Mouse (Mus musculus) hindbrain, embryonic 15.5 days (tissue): ENCODE data around the gene Ippk. TPM values are rescaled to one million over a fixed set of nuclear protein-coding genes. Genes with fewer than 3 reads are reported as not detected.
A peak's percentile ranks its signal among the peaks of the same experiment; 100 is the strongest.

Source experiments
- ATAC-seq: fragments of 200-750 bp; cut with Nextera tagmentation; 2 replicates; pipeline ENCODE4 v1.8.0; 2017; ENCODE audit warnings: low read depth, moderate number of reproducible peaks, moderate TSS enrichment; ENCODE audit not compliant: low FRiP score
- H3K27ac ChIP-seq: fragments of 300-500 bp; sonication (generic); replicated peaks from 2 replicates; pipeline ENCODE4 v1.5.1; 2015; ENCODE audit warnings: mild to moderate bottlenecking, inconsistent platforms
- H3K27me3 ChIP-seq: fragments of 300-500 bp; sonication (generic); 2 replicates; pipeline ENCODE4 v1.6.1; 2015; ENCODE audit warnings: control low read depth, inconsistent platforms
- H3K36me3 ChIP-seq: fragments of 300-500 bp; sonication (generic); 2 replicates; pipeline ENCODE4 v1.6.1; 2015; ENCODE audit warnings: control low read depth, inconsistent platforms
- H3K4me1 ChIP-seq: fragments of 300-500 bp; sonication (generic); replicated peaks from 2 replicates; pipeline ENCODE4 v1.6.1; 2015; ENCODE audit warnings: control low read depth, inconsistent platforms
- H3K4me2 ChIP-seq: fragments of 300-500 bp; sonication (generic); 2 replicates; pipeline ENCODE4 v1.6.1; 2015; ENCODE audit warnings: moderate library complexity, mild to moderate bottlenecking, inconsistent platforms
- H3K4me3 ChIP-seq: fragments of 300-500 bp; sonication (generic); 2 replicates; pipeline ENCODE4 v1.5.1; 2015; ENCODE audit warnings: mild to moderate bottlenecking, inconsistent platforms
- H3K9ac ChIP-seq: fragments of 300-500 bp; sonication (generic); 2 replicates; pipeline ENCODE4 v1.6.1; 2015; ENCODE audit warnings: inconsistent platforms
- H3K9me3 ChIP-seq: fragments of 300-500 bp; sonication (generic); 2 replicates; pipeline ENCODE4 v1.6.1; 2016; ENCODE audit warnings: control low read depth, inconsistent platforms
- WGBS: fragments of 180-500 bp; shearing (Covaris S2); methylation state at CpG from one replicate; pipeline ENCODE4 v1.1.7; 2015; 5-methylcytosine and 5-hydroxymethylcytosine counted together
- polyA plus RNA-seq: library from polyadenylated mRNA; unstranded; fragments of >200 nt; fragmentation: Nextera tagmentation; extraction: Ambion mirVana; gene quantifications from 2 replicates; pipeline ENCODE4 v1.2.1, GENCODE M21; 2015

The Ippk gene
- 12.3 and 13.2 TPM in 2 replicates for polyA plus RNA-seq

DNA sequence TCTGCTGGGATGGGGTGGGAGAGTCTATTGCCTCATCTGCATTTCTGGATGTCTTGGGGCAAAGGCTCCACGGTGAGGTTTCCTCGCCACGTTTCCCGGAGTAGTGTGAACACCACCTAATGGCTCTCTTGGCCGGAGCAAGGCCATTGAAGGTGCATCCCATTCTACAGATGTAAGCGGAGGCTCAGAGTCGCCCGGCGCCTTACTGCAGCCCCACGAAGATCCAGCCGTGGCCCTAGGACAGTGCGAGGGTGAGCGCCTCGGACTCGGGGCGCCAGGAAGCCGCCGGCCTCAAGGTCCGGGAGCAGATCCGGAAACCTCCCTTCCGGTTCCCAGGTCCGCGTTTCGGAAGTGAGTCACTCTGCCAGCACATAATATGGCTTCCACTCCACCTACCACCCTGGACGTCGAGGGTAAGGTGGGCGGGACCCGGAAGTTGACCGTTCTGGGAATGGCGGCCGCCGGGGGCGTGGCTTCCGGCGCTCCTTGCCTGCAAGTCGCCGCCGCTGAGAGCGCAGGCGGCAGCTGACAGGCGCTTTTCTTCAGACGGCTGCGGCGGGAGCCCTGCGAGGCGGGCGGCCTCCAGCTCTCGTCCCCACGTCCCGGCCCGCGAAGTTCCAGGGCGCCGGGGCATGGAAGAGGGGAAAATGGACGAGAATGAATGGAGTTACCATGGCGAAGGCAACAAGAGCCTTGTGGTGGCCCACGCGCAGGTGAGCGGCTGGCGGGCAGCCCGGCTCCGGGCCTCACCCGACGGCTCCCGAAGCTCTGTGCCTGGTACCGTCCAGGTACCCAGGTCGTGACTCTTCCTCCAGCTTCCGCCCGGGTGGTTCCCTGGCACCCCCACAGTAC lies at the start of gene Ippk:
Gene Ippk, plus strand, starts transcription at position 496 of the 852 bp plus-strand sequence.
- WGBS, result under 1% methylated on average over 69 of the region's 69 CpGs
- peaks cover 27% of the 10 kb centered on the region for H3K4me1 ChIP-seq
- peak; percentile 98 for ATAC-seq
- peak within 1 kb of the TSS; percentile 58 for H3K9ac ChIP-seq
- H3K36me3 ChIP-seq, result no peaks in the 10 kb centered on the region
- no peaks in the 10 kb centered on the region for H3K27me3 ChIP-seq
- peak within 1 kb of the TSS; percentile 91 for H3K4me2 ChIP-seq
- H3K9me3 ChIP-seq, result no peaks in the 10 kb centered on the region
- peak within 1 kb of the TSS; percentile 74 for H3K4me3 ChIP-seq
- peak within 1 kb of the TSS; percentile 93 for H3K27ac ChIP-seq

DNA sequence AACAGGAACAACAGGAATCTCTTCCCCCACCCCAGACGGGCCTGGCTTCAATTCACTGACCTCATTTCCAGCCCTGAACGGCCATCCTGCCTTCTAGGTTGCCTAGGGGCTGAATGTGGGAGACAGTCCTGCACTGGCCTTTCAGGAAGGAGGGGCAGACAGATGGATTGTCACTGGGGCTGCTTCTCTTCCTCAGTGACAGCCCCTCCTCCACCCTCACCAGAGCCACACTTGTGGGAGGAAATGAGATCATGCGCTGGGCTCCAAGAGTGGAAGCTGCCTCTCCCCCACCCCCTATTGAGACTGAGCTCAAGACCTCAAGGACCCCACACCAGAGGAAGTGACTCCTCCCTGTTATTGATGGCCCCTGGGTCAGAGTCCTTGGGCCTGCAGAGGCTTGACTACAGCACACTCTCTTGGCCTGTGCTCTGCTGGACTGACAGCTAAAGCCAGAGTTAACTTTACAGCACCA lies 49.6 kb upstream of the Ippk start:
- no peaks in the 10 kb centered on the region for H3K27me3 ChIP-seq
- peak; percentile 68; the same call in 1 of the 2 replicates for ATAC-seq
- no peaks in the 10 kb centered on the region for H3K4me1 ChIP-seq
- no peak overlapping the region for H3K4me3 ChIP-seq
- peak overlapping the region; percentile 25; the same call in 1 of the 2 replicates for H3K27ac ChIP-seq
- H3K4me2 ChIP-seq, result no peak overlapping the region
- peaks cover 26% of the 10 kb centered on the region for H3K36me3 ChIP-seq
- H3K9me3 ChIP-seq, result no peaks in the 10 kb centered on the region
- WGBS, result 47% methylated on average over 3 of the region's 3 CpGs
- no peak overlapping the region for H3K9ac ChIP-seq

DNA sequence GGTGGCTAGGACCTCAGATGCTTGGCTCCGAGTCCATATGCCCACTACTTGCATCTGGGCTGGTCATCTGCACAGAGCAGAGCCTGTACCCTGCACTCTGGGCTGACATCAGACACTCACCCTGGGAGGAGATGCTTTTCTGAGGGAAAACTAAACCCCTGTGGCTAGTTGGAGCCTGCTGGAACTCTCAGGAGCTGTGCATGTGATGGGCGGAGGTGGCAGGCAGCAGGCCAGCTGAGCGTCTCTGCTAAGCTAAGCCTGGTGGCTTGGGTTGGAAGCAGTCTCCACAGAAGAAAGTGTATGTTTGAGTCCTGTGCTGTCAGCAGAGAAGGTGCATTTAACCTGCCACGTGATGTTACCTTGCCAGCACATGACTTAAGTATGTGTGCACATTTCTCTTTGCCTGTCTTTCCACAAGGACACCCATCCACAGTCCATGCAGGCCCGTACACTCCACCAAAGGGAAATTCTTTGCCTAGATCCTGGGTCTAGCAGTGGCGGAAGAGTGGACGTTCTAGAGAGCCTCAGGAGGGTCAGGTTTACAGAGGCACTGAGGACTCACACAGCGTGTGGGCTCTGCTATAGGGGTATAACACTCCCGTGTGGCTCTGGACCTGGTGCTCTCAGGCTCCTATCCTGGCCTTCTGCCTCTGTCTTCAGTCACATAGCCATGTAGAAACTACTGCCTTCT lies 48.5 kb upstream of the Ippk start:
- no peak overlapping the region for H3K9ac ChIP-seq
- H3K36me3 ChIP-seq, result peaks cover 36% of the 10 kb centered on the region
- 89% methylated on average over 9 of the region's 9 CpGs for WGBS
- no peak overlapping the region for H3K4me3 ChIP-seq
- no peaks in the 10 kb centered on the region for H3K4me1 ChIP-seq
- H3K4me2 ChIP-seq, result no peak overlapping the region
- H3K27me3 ChIP-seq, result no peaks in the 10 kb centered on the region
- ATAC-seq, result no peak
- H3K9me3 ChIP-seq, result no peaks in the 10 kb centered on the region
- H3K27ac ChIP-seq, result 0 out of 2 replicates have a peak overlapping the region, but pooled peaks have one; percentile 8

DNA sequence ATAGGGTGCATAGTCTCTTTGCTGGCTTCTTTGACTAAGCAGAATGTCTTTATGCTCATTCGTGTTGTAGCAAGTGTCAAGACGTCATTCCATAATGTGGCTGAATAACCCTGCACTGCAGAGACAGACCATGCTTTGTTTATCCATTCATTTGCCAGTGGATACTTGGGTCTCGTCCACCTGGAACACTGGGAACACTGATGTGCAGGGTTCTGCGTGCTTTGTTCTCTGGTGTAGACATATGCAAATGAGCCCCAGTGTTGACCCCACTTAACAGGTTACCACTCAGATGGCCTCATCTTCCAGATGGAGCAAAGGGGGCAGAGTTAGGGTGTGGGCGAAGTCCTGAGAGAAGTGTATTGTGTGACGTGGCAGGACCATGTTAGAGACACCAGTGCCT lies 46.7 kb upstream of the Ippk start:
- H3K27ac ChIP-seq, result no peak overlapping the region
- no peaks in the 10 kb centered on the region for H3K27me3 ChIP-seq
- no peaks in the 10 kb centered on the region for H3K9me3 ChIP-seq
- H3K4me1 ChIP-seq, result no peaks in the 10 kb centered on the region
- WGBS, result 52% methylated on average over 6 of the region's 6 CpGs
- peaks cover 49% of the 10 kb centered on the region for H3K36me3 ChIP-seq
- no peak overlapping the region for H3K4me3 ChIP-seq
- no peak for ATAC-seq
- no peak overlapping the region for H3K4me2 ChIP-seq
- no peak overlapping the region for H3K9ac ChIP-seq

DNA sequence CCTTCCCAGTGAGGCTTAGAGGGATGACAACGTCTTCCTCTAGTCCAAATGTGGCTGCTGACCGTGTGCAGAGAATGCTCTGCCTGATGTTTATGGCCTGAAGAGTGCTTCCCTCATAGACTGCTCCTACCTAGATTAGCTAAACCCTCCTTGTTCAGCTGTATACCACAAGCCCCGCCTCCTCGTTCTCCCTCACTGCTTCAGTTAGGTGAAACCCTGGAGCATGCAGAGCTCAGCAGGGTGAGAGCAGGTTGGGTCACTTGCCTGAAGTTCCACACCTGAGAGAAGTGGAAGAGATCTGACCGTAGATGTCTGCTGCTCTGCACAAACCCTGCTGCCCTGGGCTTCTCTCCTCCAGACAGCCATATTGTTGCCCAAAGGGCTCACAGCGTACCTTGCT lies 46.3 kb upstream of the Ippk start:
- Histone ChIP-seq H3K9me3 (no peaks in the 10 kb centered on the region), H3K9ac (no peak overlapping the region), H3K27ac (no peak overlapping the region), H3K4me3 (no peak overlapping the region), H3K4me2 (no peak overlapping the region), H3K4me1 (no peaks in the 10 kb centered on the region), H3K36me3 (peaks cover 49% of the 10 kb centered on the region), H3K27me3 (no peaks in the 10 kb centered on the region)
- 88% methylated on average over 6 of the region's 6 CpGs for WGBS
- no peak for ATAC-seq

DNA sequence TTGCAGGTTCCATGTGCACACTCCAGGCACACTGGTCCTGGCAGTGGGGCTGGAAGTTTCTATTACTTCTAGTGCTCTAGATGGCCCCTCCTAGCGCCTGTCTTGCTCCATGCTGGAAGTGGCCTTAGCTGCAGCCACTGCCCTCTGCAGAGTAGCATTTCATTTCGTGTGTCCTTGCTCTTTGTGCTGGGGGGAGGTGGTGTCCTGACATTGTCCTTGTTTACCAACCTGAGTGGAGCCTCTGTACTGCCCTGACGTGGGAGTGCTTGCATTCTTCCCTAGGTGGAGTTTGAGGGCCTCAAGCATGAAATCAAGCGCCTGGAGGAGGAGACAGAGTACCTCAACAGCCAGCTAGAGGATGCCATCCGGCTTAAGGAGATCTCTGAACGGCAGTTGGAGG lies 43.4 kb upstream of the Ippk start:
- Histone ChIP-seq H3K4me2 (no peak overlapping the region), H3K4me3 (no peak overlapping the region), H3K9me3 (no peaks in the 10 kb centered on the region), H3K4me1 (no peaks in the 10 kb centered on the region), H3K9ac (no peak overlapping the region), H3K27ac (no peak overlapping the region), H3K27me3 (no peaks in the 10 kb centered on the region), H3K36me3 (peaks cover 66% of the 10 kb centered on the region)
- WGBS, result 87% methylated on average over 6 of the region's 6 CpGs
- ATAC-seq, result no peak

DNA sequence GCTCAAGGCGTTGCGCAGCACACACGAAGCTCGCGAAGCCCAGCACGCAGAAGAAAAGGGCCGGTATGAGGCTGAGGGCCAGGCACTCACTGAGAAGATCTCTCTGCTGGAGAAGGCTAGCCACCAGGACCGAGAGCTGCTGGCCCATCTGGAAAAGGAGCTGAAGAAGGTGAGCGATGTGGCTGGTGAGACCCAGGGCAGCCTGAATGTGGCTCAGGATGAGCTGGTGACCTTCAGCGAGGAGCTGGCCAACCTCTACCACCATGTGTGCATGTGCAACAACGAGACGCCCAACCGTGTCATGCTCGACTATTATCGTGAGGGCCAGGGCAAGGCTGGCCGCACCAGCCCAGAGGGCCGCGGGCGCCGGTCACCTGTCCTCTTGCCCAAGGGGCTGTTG lies 41.7 kb upstream of the Ippk start:
- H3K36me3 ChIP-seq, result peaks cover 80% of the 10 kb centered on the region
- WGBS, result 97% methylated on average over 20 of the region's 20 CpGs
- no peaks in the 10 kb centered on the region for H3K27me3 ChIP-seq
- H3K4me2 ChIP-seq, result no peak overlapping the region
- no peak for ATAC-seq
- no peak overlapping the region for H3K9ac ChIP-seq
- H3K9me3 ChIP-seq, result no peaks in the 10 kb centered on the region
- H3K4me1 ChIP-seq, result no peaks in the 10 kb centered on the region
- H3K27ac ChIP-seq, result no peak overlapping the region
- H3K4me3 ChIP-seq, result no peak overlapping the region

DNA sequence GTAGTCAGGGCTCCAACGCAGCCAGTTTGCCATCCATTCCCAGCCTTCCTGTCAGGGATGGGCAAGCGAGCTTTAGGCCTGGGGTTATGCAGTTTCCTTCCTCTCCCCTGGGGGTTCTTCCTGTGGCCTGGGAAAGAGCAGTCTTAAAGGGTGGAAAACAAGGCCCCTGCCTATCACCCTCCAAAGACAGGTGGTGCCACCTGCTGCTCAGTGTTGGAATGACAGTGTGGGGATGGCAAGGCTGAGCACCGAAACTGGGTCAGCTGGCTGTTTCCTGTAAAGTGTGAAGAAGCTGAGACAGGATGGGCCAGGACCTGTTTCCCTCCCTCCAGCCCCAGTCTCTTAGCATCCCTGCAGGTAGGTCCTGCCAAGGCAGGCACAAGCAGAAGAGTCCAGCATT lies 39.8 kb upstream of the Ippk start:
- H3K4me1 ChIP-seq, result no peaks in the 10 kb centered on the region
- no peaks in the 10 kb centered on the region for H3K27me3 ChIP-seq
- no peak overlapping the region for H3K4me3 ChIP-seq
- H3K4me2 ChIP-seq, result no peak overlapping the region
- H3K9ac ChIP-seq, result no peak overlapping the region
- H3K27ac ChIP-seq, result 0 out of 2 replicates have a peak overlapping the region, but pooled peaks have one; percentile 25
- 25% methylated on average over 3 of the region's 3 CpGs for WGBS
- H3K36me3 ChIP-seq, result peaks cover 89% of the 10 kb centered on the region
- H3K9me3 ChIP-seq, result no peaks in the 10 kb centered on the region
- ATAC-seq, result peak; percentile 54

DNA sequence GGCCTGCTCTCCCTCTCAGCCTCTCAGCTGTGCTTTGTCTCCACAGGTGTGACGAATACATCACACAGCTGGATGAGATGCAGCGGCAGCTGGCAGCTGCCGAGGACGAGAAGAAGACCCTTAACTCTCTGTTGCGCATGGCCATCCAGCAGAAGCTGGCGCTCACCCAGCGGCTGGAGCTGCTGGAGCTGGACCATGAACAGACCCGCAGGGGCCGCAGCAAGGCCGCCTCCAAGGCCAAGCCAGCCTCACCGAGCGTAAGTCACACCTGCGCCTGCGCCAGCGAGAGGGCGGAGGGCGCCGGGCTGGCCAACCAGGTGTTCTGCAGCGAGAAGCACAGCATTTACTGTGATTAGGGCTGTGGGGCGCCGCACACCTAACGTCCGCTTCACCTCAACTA lies 38.1 kb upstream of the Ippk start:
- Histone ChIP-seq H3K4me2 (no peak overlapping the region), H3K36me3 (peaks cover 78% of the 10 kb centered on the region), H3K27ac (no peak overlapping the region), H3K4me1 (no peaks in the 10 kb centered on the region), H3K27me3 (no peaks in the 10 kb centered on the region), H3K9me3 (no peaks in the 10 kb centered on the region), H3K4me3 (no peak overlapping the region), H3K9ac (no peak overlapping the region)
- WGBS, result 91% methylated on average over 23 of the region's 23 CpGs
- ATAC-seq, result no peak

DNA sequence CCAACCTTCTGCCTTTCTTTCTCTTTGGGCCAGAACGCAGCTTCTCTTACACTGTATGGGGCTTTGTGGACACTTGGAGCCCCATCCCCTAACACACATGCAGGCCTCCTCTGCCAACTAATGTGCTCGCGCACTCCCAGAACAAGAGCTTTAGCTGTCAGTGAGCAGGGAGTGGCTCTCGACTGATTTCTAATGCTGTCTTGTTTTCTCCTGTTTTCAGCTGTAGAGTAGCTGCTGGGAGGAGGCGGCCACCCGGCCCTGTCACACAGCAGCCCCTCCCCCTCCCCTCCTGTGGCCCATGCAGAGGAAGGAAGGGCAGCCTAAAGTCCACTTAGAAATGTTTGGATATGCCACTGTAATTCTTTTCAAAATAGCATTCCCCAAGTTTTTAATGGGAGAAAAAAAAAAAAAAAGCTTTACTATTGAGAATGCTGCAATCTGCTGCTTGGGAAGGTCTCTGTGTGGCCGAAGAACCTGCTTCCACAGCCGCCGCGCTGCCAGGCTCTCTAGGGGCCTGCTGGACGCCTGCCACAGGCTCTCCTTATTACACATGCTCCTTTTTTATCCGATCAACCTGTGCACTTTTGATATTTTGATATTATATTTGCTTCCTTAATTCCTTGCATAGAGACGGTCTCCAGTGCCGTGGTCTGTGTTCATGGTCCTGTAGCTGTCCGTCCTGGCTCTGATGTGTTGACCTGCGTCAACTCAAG lies 36.1 kb upstream of the Ippk start:
- H3K4me1 ChIP-seq, result no peaks in the 10 kb centered on the region
- 75% methylated on average over 16 of the region's 16 CpGs for WGBS

DNA sequence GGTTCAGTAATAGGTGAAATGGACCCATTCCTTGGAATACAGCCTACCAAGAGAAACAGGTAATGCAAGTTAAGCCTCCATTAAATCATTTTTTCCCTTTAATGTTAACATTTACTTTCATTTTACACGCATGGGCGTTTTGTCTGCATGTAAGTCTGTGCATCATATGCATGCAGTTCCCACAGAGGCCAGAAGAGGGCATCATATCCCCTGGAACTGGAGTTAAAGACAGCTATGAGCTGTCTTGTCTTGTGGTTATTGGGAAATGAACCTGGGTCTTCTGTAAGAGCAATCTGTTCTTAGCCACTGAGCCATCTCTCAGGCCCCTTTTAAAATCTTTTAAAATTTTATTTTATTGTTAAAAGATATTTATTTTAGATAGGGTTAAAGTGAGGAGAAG lies 29.7 kb upstream of the Ippk start:
- H3K4me3 ChIP-seq, result no peak overlapping the region
- ATAC-seq, result no peak
- no peak overlapping the region for H3K9ac ChIP-seq
- H3K27me3 ChIP-seq, result no peaks in the 10 kb centered on the region
- no peaks in the 10 kb centered on the region for H3K4me1 ChIP-seq
- H3K36me3 ChIP-seq, result peaks cover 11% of the 10 kb centered on the region
- 99% methylated on average over 2 of the region's 2 CpGs for WGBS
- H3K27ac ChIP-seq, result no peak overlapping the region
- no peaks in the 10 kb centered on the region for H3K9me3 ChIP-seq
- no peak overlapping the region for H3K4me2 ChIP-seq

More for the DNA sequence above, 36.1 kb upstream of the Ippk start:
- H3K4me2 ChIP-seq, result no peak overlapping the region
- ATAC-seq, result no peak
- peaks cover 61% of the 10 kb centered on the region for H3K36me3 ChIP-seq
- no peaks in the 10 kb centered on the region for H3K9me3 ChIP-seq
- no peak overlapping the region for H3K9ac ChIP-seq
- H3K4me3 ChIP-seq, result no peak overlapping the region
- H3K27ac ChIP-seq, result no peak overlapping the region
- H3K27me3 ChIP-seq, result no peaks in the 10 kb centered on the region

DNA sequence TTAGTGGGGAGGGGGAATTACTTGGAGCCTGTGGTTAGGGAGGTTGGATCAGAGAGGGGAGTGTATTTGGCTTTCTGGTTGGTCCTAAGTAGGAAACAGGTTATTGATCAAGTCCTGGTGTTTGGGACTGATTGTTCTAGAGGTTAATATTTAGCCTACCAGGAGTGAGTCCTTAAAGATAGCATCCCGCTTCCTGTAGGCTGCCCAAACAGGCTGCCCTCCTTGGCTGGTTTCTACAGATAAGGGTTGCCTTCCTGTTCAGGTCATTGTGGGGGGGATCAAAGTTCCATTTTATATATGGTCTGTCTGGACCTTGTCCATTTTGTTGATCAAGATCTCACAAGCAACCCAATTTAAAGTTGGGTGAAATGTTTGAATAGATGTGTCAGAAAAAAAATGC lies 27.5 kb upstream of the Ippk start:
- H3K9ac ChIP-seq, result no peak overlapping the region
- H3K36me3 ChIP-seq, result 0 out of 2 replicates have a peak, but pooled peaks cover 5% of the 10 kb centered on the region
- H3K27ac ChIP-seq, result no peak overlapping the region
- H3K27me3 ChIP-seq, result no peaks in the 10 kb centered on the region
- ATAC-seq, result no peak
- no peak overlapping the region for H3K4me3 ChIP-seq
- H3K9me3 ChIP-seq, result no peaks in the 10 kb centered on the region
- H3K4me1 ChIP-seq, result no peaks in the 10 kb centered on the region
- no peak overlapping the region for H3K4me2 ChIP-seq
- 78% methylated on average over 1 of the region's 1 CpGs for WGBS
